Mouse (Mus musculus) brain, embryonic 14.5 days (tissue): ENCODE measurements around the gene Spg20. TPM values are rescaled to one million over a fixed set of nuclear protein-coding genes. Genes with fewer than 3 reads are reported as not detected.
A peak's percentile ranks its signal among the peaks of the same experiment; 100 is the strongest.

ENCODE experiments used
- DNase-seq: peaks from one replicate; pipeline ENCODE4 v3.0.0-alpha.2; 2011; ENCODE audit warnings: low read depth
- CTCF ChIP-seq: fragments of 200-500 bp; IDR thresholded peaks from 2 replicates; pipeline ENCODE4 v1.5.1; 2012; ENCODE audit warnings: inconsistent platforms, mild to moderate bottlenecking, moderate library complexity, borderline replicate concordance; ENCODE audit not compliant: insufficient read depth, insufficient read length; ENCODE audit errors: extremely low read depth
- POLR2A ChIP-seq: fragments of 200-500 bp; IDR thresholded peaks from 2 replicates; pipeline ENCODE4 v1.6.1; 2012; ENCODE audit warnings: mild to moderate bottlenecking, inconsistent platforms, borderline replicate concordance; ENCODE audit not compliant: poor library complexity, insufficient read depth, insufficient read length, severe bottlenecking; ENCODE audit errors: extremely low read depth
- polyA plus RNA-seq: library from polyadenylated mRNA; depleted of rRNA; stranded (reverse); fragments of >200 nt; gene quantifications from 2 replicates; pipeline ENCODE4 v1.2.3, GENCODE M21; 2012; rRNA removed

Gene Spg20
- polyA plus RNA-seq = 13.2 and 15.7 TPM in 2 replicates

DNA sequence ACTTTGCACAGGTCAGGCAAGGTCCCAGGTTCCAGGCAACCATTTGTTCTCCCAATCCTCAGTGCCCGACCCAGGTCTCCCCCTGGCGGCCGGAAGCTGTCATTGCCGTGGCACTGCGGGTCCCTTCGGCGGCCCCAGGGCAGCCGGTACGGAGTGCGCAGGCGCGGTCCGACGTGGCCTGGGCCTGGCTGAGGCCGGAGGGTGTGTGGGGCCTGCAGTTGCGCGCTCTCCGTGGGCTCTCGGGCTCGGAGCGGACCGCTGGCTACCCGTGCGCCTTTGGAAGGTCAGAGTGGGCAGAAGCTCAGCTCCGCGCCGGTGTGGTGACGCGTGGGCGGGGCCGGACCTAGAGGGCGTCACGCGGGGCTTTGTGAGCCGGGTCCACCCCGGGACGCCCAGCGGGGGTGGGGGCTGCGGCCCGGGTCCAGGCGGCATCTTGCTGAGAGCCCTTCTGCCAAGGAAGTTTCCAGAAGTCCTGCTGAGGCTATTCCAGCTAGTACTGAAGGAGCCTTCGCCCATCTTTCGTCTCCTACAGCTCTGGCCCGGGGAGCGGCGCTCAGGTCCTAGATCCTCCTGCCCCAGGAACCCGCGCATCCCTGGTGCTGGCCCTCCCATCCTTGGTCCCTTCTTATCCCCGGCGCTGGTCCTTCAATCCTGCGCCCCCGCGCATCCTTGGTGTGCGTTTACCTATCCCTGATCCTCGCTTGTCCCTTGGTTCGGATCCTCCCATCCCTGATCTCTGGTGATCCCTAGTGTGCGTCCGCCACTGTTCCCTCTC, at the start of gene Spg20:
TSS of gene Spg20 (plus strand) at position 174 of the 775 bp plus-strand sequence.
- DNase-seq = peak; percentile 94
- TF ChIP-seq CTCF = peak; percentile 97
- TF ChIP-seq POLR2A = peak; percentile 100

DNA sequence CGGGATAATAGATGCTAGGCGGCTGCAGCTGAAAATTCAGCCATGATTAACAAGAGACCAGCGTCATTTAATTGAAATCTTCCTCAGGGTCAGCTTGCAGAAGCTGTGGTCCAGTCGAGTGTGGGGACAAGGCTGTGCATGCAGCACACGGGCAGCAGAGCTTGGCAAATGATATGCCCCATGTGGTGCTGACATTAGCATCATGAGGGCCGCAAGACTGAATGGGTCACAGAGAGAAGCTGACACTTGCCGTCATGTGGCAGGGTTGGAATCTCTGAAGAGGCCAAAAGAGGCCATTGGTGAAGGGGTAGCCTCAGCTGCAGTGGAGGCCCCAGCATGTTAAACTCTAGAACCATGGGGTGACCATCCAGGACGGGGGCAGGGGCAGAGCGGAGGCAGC, 49.3 kb upstream of the Spg20 start:
- TF ChIP-seq POLR2A (no peak), CTCF (no peak)
- DNase-seq = no peak

DNA sequence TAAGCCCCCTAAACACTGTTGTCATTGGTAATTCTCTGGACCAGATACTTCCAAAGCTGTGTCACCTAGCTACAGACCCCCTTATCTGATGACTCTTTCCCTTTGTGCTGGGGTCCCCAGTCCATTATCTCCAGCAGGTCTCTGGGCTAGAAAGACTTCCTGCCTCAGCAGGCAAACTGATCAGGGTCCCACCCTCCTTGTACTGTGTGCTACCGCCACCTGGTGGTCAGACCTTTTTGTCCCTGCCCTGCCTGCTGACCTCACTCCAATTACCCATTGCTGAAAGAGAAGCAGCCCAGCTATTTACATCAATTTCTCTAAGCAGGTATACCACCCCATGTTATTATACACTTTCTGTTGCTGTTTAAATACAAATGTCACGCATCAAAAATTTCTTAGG, 47.5 kb upstream of the Spg20 start:
- TF ChIP-seq CTCF (peak; percentile 91), POLR2A (no peak)
- peak; percentile 86 for DNase-seq

DNA sequence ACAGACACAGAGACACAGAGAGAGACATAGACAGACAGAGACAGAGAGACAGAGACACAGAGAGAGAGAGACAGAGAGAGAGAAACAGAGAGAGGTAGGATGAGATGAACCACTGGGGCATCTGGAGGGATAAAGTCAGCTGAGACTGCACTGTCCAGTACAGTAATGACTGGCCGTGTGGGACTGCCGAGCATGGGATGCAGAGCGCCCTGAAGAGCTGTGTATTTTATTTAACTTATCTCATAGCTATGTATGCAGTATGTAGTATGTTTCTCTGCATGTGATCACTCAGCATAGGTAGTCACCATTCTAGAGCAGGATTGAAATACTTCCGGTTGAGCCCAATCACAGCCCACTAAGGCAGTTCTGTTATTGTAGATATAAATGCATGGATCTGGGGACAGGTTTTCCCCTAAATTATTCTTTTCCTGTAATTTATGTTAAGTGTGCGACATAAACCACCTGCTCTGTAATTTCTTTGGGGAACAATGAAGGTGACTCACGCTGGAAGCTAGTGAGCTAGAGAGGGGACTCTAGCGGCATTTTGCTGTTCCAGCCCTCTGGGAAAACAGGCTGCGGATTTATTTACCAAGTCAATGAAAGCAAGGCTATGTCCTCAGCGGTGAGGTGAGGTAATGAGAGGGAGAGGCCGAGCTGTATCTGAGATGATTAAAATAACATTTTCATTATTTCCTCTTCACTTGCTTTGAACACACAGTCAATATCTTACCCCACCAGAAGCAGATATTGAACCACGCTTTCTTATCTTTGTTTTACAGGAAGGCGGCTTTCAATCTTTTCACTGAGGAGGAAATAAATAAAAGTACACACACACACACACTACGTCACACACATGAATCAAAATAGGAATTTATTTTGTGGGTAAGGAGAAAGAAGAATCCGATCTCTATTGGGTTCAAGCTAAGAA, 45.9 kb upstream of the Spg20 start:
- peak; percentile 61 for DNase-seq
- no peak for TF ChIP-seq CTCF
- no peak for TF ChIP-seq POLR2A

DNA sequence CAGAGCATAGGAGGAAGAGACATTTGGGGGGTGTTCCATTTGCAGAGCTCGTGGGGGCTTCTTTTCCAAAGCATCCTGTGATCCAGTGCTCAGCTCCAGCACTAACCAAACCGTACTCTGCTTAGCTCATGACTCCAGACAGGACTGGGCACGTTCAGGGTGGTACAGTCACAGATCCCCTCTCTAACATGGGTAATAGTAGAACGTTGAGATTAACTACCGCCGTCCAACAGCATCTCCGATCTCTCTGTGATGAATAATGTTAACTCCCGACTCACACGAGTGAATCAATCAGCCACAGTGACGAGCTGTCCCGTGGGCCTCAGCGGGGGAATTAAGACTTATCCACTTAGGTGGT, 45.3 kb upstream of the Spg20 start:
- TF ChIP-seq CTCF (no peak), POLR2A (no peak)
- DNase-seq = no peak

DNA sequence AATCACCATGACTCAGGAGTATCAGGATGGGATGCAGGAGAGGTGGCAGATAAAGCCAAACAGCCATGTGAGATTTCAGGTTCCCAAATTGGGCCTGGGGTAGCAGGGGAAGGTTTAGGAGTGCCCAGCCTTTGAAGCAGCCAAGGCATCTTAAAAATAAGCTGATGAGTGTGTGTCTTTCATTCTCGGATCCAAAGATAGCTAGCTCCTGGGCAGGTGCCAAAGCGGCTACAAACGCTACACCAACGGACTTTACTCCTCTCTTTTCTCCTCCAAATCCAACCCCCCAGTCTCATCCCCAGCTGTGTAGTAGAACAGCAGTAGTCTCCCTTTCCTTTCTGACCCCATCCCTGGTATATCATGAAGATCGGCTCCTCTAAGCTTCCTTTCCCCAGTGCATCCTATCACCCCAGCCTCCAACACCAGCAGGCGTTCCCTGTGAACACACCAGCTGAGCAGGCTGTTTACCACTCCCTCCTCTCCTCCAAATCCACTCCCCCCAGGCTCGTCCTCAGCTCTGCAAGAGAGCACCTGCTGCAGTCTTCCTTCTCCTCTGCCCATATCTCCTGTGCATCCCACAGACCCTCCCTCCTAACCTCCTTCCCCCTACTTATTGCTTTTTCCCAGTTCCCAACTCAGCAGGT, 44.0 kb upstream of the Spg20 start:
- TF ChIP-seq CTCF (no peak), POLR2A (no peak)
- no peak for DNase-seq

DNA sequence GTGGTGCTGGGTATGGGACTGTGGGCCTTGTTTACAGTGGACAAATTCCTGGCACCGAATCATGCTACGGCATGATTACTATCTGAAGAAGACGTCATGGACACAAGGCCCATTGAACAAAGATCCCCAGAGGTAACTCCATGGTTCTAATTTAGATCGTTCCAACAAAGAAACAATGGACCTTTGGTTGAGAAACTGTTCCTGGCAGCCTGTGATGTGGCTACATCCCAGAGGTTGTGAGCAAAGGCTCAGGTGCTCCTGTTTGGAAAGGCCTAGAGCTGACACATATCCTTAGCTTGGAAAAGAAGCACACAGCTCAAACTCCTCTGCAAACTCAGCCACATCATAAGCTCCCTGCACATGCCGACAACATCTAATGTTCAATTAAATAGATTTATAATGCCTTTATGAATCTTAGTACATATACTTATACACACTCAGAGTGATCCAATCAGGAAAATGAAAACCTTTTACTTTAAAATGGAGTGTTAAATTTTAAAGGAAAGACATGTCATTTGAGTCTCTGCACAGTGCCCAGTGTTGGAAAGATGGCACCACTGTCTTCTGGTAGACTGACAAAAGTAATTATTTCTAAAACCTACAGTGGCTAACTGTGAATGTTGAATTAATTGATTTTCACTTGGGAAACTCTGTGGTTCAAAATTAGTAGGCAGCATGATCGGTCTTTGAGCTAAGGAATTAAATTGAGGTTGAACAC, 37.2 kb upstream of the Spg20 start:
- DNase-seq = peak; percentile 49
- TF ChIP-seq POLR2A (no peak), CTCF (no peak)

DNA sequence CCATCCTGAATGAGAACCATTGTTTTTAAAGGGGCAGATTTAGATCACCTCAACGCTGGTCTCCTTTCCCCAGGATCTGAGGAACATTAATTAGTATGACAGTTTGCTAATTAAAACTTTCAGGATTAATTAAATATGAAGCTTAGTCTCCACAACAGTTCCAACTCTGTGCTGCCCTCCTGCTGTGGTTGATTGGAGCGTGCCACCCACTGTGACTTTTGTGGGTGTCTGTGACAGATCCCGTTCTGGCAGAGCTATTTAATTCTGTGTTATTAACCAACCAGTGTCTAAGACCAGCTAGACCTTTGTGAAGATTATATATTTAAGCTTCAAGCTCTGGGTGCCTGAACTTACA, 36.6 kb upstream of the Spg20 start:
- DNase-seq = peak; percentile 86
- no peak for TF ChIP-seq CTCF
- TF ChIP-seq POLR2A = no peak

DNA sequence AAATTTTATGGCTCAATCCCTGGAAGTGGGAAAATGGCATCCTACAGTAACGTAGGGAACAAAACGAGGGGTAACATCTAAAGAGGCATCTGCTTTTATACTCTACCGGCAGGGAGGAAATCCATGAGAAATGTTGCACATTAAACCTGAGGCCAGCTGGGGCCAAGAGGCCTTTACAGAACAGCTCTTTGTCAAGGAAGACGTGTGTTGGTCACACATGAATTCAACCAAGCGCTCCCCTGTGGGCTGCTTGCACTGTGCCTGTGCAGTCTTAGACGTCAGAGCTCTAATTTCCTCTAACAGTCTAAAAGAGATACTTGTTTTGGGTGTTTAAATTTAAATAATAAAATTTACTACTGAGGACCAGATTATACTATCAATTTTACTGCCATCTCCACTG, 33.7 kb upstream of the Spg20 start:
- no peak for DNase-seq
- no peak for TF ChIP-seq POLR2A

DNA sequence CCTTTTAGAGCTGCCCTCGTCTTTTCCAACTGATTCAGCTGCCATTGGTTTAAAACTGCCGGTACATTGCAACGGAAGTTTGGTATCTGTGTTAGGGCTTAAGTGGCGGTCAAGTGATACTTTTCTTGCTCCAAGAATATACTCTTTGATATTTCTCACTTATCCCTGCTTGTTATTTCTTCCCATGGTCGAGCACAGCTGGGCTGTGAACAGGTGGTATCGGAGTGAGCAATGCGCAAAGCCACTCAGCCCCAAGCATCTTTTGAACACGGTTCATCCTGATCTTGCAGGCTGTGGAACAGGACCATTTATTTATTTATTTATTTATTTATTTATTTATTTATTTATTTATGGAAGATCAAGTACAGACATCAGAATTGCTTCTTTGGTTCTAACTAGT, 32.3 kb upstream of the Spg20 start:
- TF ChIP-seq POLR2A = no peak
- DNase-seq = no peak

DNA sequence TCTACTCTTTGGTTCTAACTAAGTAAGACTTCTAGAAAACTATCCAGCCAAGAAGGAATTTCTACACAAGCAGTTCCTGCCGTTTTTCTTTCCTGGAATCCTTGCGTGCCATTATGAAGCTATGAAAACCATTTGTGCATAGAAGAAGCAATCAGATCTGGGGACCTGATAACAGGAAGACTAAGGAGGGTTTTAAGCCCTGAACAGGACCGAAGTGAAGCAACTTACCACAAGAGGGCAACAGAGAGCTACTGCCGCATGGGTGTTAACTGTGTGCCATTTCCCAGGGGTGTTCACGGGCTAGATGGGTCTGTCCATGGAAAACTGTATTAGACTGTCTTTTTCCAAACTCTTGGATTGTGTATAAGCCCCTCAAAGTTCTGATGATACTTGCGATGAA, 31.9 kb upstream of the Spg20 start:
- peak; percentile 88 for TF ChIP-seq CTCF
- no peak for TF ChIP-seq POLR2A
- peak; percentile 85 for DNase-seq
